Mouse (Mus musculus): Measurements from ENCODE around the gene Tmprss11e.

The Tmprss11e gene

GRCm38 (mm10) chr5:86704923-86705322, 40.7 kb downstream of the Tmprss11e start:
- in situ Hi-C loops (cut with MboI; ENCODE audit: low pct_unique_long_range_greater_than_20kb in 1 of 2, low sequenced_read_pairs in 2 of 2, unreplicated experiment in 1 of 2) = no loop called here

DNA sequence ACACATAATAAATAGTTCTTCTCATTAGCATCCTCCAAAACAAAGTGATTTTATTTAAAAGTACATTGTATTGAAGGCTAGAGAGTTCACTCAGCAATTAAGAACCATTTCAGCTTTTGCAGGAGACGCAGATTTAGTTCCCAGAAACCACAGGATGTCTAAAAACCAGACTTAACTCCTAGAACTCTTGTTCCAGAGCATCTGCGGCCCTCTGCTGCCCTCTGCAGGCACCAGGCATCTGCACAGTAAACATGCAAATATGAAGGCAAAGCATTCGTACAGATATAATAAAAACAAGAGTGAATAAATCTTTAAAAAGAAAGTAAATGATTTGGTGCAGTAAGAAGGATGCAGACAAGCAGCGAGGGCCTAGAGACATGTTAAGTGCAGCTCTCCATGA, 60.9 kb downstream of the Tmprss11e start:
- in situ Hi-C loops (cut with MboI; ENCODE audit: low pct_unique_long_range_greater_than_20kb in 1 of 2, low sequenced_read_pairs in 2 of 2, unreplicated experiment in 1 of 2) = no loop called here

- in situ Hi-C loops (cut with MboI; ENCODE audit: low pct_unique_long_range_greater_than_20kb in 1 of 2, low sequenced_read_pairs in 2 of 2, unreplicated experiment in 1 of 2) = no loop called here
Measured at GRCm38 (mm10) chr5:86676262-86676661, 69.4 kb downstream of the Tmprss11e start, which contains the start of gene Tmprss11b. Tmprss11b (minus strand) TSS chr5:86676362.

Measured in mouse embryonic stem cell (cell line).